Mouse (Mus musculus) T-helper 2 cell (primary cell): ENCODE results near the gene Itgb2.

Experiments used
- in situ Hi-C: fragments of 300-600 bp; cut with MboI, MseI; formaldehyde crosslinking; loops from one replicate; pipeline ENCODE4 v1.15.1; 2025; ENCODE audit warnings: high pct_unique_total_duplicates

Gene Itgb2

DNA sequence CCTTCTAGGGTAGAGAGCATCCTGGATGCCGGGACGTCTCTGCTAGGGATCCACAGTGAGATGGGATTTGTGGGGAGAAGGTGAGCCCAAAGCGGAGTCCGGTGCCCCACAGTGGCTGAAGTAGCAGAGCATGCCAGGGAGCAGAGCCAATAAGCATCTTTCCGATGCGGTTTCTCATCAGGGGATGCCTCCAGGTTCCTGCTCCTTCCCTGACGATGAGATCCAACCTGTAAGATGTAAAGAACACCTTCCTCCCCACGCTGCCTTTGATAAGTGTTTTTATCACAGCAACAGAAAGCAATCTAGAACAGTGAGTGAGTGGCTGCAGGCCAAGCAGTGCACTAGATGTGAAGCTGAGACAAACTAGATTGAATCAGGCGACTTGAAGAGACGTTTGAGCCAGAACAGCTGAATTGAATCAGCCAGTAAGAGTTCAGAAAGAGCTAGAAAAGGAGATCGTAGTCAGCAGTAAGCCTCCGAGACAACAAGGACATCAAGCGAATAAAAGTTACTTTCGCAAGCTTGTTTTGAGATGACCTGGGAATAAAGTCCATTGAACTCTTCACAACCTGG lies 13.6 kb upstream of the Itgb2 start:
- in situ Hi-C loops: loop anchor here (5.0 kb wide), 2 partner anchors 46 to 116 kb away; no protein-coding TSS in a partner anchor

DNA sequence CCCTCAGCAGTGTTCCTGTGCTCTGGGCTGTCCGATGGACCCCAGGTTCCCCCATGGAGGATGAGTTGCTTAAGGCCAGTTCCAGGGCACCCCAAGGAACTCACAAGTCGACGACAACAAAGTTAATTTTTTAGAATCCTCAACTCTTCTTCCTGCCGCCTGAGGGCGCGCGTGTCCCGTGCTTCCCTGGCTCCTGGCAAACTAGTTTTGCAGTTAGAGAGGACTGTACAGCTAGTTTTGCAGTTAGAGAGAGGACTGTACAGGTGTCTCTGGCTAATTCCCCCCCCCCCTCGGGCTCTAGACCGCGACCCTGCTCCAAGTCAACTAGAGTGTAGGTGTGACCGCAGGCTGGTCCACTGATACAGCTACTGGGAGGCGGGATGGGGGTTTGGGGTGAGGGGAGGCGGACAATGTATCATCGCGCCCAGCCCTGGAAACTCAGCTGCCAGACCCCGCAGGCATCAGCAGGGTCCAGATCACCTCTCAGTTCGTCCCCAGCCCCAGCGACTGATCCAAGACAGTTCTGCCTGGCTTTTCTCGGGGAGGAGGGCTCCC lies 12.9 kb upstream of the Itgb2 start:
- in situ Hi-C loops: loop anchor here (5.0 kb wide), 2 partner anchors 45 to 115 kb away; no protein-coding TSS in a partner anchor

DNA sequence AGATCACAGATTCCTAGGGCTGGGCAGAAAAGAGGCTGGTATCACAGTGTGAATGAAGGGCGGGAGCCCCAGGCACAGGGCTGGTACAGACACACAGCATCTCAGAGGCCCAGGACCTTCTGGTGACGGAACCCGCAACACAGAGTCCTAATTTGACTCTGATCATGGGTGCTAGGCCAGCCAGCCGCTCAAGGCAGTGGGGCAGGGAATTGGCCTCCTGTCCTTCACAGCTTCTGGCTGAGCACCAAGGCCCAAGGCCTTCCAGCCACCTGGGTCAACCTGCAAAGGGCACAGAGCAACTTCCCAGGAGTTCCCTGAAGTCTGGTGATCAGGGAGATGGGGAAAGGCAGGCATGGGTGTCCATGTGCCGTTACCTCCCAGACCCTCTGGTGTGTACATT lies 12.3 kb upstream of the Itgb2 start:
- in situ Hi-C loops: loop anchor here (5.0 kb wide), 2 partner anchors 44 to 114 kb away; no protein-coding TSS in a partner anchor

DNA sequence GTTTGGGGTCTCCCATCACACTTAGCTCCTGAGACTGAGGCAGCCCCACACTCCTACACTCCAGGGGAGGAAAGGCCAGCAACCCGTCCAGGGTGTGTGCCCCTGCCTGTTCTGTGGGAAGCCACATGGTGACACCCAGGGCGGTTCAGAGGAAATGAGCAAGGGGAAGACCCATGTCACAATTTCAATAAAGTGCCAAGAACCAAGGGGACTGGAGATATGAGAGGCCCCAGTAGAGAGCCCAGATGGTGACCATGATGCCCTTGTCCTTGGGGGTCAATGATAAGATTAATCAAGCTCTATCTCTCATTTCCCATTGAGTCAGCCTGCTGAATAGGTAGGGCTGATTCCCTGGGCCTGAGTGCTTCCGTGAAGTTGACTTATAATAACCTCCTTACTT lies 10.9 kb upstream of the Itgb2 start:
- in situ Hi-C loops: loop anchor here (5.0 kb wide), 2 partner anchors 43 to 113 kb away; no protein-coding TSS in a partner anchor

DNA sequence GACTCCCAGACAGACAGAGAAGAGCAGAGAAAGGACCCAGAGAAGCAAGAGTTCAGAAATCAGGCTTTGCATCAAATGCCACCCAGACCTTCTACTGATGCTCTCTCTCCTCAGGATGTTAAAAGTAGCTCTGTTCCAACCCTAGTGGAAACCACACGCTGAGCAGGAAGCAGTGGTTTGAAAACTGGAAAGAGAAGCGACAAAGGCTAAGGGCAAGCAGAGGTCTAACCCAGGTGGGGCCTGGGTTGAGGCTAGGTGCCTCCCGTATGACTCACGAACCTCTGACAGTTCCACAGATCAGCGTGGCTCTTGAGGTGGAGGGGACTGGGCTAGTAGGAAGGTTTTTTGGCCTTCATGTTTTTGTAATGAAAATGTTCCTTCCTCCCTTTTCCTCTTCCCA lies 9.6 kb upstream of the Itgb2 start:
- in situ Hi-C loops: loop anchor here (10.0 kb wide), 1 partner anchor 654 kb away; no protein-coding TSS in a partner anchor

DNA sequence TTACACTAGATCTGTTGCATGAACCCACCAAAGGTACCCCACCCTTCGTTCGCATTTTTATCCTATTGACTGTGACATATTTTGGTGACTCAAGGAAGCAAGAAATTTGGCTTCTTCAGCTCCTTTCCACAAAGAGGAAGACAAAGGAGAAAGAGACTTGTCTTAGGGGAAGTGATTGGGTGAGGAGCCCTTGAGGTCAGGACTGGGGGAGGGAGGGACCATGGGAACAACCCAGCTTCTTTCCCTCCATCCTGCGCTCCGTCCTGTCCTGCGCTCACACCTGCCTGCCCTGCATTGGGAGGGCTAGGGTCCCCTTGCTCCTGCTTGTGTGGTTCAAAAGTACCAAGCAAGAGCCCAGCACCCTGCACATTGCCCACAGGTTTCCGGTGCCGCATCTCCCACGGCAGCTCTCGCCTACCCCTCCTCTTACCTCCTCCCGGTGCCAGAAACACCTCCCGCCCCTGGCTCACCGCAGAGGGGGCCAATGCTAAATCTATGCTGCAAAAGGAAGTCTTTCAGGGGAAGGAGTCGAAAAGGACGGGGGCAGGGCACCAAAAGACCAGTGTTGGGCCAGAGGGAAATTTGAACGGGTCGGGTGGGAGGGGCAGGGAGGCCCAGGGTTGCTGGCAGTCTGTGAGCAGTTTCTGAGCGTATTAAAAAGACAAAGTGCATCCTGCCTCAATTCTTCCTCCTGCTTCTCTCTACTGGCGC lies 7.9 kb upstream of the Itgb2 start:
- in situ Hi-C loops: loop anchor here (10.0 kb wide), 1 partner anchor 653 kb away; no protein-coding TSS in a partner anchor

DNA sequence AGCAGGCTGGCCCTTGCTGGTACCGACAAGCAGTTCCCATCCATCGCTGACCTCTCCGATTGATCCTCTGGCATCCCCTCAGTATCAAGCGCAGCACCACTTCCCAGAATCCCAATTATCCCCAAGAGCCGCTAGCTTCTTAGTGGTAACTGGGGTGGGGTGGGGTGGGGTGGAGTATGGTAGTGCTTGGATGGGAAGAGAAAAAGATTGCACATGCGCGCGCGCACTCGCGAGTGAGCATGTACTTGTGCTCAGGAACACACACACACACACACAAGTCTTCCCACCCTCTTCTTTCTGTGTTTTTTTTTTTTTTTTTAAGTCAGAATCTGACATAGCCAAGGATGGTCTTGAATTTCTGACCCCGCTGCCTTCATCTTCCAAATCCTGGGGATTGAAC lies 7.3 kb upstream of the Itgb2 start:
- in situ Hi-C loops: loop anchor here (10.0 kb wide), 1 partner anchor 652 kb away; no protein-coding TSS in a partner anchor

DNA sequence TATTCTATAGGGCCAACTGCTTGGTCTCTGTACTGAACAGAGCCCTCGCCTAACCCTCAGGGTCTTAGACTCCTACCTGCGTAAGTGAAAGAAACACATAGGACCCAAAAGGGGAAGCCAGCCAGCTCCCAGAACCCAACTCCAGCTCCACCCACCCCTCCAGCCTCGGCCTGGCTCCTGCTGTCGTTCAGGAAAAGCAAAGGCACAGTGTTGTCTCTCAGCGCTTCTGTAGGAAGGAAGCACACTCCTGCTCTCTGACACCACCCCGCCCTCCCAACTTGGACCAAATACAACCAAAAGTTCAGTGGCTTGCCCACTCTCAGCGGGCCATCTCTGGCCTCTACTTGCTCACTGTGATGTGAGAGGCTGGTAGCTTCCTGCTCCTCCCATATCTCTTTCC lies 6.7 kb upstream of the Itgb2 start:
- in situ Hi-C loops: loop anchor here (10.0 kb wide), 1 partner anchor 651 kb away; no protein-coding TSS in a partner anchor

DNA sequence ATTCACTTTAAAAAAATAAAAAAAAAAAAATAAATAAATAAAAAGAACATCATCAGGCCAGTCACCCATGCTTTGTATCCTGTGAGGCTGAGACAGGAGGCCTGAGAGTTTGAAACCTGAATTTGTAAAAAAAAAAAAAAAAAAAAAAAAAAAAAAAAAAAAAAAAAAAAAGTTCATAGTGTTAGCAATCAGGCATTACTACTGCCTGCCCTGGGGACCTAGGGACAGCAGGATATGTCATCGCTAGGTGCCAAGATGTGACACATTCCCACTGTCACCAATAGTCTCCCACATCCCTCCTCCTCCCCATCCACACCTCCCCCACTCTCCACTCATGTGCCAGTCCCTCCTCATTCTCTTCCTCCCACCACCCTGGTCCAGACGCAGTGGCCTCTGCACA lies 3.6 kb upstream of the Itgb2 start:
- in situ Hi-C loops: loop anchor here (10.0 kb wide), 1 partner anchor 648 kb away; no protein-coding TSS in a partner anchor

DNA sequence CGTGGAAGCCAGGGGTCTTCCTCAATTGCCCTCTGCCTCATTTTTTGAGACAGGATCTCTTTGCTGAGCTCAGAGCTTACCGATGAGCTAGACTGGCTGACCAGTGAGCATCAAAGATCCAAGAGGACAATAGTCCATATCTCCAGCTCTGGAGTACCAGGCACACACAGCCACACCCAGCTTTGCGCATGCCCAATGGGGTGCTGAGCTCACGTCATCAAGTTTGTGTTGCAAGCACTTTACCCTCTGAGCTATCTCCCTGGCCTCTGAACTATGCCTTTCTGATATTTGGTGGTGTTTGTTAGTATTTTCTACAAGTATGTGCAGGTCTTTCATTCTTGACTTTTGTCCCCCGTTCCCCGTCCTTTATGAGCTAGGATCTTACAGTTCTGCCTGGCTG lies 1.4 kb upstream of the Itgb2 start:
- in situ Hi-C loops: loop anchor here (10.0 kb wide), 1 partner anchor 646 kb away; no protein-coding TSS in a partner anchor

DNA sequence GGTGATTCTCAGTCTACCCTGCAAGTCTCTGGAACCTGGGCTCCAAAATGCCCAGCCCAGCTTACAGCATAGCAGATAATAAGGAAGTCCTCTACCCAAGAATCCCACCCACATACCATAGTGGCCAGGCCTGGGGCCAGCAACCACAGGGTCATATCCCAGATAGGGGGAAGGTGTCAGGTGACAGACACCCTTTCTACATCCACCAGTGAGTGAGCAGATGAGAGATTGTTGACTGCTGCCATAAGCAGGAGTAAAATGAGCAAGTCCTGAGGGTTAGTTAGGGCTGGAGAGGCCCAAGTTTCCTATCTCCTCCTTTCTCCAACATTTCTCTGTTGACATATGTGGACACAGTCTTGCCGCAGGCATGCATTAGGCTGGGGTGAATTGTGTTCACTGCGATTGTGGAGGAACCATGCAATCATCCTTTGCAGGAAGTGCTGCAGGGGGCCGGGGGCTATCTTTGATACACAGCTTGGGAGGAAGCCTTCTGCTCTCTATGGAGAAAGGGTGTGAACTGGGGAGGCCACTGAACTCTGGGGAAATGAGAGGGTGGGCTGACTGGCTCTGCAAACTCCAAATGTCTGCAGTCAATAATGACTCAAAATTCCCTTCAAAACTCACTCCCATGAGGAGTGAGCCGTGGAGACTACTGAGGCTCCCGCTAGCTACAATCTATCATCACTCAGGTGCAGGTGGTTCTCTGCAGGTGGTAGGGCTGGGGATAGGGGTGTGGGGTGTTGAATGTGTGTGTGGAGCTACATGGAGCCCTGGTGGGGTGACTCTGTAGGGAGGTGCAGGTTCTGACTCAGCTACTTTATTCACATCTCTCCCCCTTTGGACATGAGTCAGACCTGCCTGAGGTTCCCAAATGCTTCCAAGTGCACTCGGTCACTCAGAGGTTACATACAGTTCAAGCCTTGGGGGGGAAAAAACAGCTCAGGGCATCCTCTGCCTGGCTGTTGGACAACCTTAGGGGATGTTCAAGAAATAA lies 1.3 kb downstream of the Itgb2 start:
- in situ Hi-C loops: no loop called here

DNA sequence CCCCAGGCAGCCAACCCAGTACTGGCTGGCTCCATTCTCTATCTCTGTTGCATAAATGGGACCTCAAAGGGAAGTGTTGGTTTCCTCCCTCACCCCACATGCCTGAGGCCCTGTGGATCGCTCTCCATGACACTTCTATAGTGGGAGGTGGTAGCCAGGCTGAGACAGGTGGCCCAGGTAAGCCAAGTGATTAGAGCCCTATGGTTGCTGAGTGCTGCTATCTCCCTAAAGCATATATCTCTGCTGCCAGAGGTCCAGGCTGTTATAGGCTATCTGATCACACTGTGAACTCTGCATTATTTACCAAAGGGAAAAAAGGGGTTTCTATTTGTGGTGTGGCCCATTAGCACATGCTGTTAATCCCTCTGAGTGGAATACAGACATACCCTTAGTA lies 2.0 kb downstream of the Itgb2 start:
- in situ Hi-C loops: no loop called here

DNA sequence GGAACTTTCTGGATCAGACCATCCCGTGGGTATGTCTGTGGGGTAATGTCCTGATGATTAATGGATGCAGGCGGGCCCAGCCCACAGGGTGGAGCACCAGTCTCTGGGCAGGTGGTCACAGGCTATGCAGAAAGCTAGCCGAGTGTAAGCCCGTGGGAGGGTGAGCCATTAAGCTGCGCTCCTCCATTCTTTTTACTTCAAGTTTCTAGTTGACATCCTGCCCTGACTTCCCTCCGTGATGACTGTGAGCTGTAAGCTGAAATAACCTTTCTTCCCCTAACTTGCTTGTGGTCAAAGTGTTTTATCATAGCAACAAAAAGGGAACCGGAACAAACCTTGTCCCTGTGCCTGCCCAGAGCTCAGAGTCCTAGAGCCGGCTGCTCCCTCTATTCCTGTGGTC lies 6.7 kb downstream of the Itgb2 start:
- in situ Hi-C loops: no loop called here

DNA sequence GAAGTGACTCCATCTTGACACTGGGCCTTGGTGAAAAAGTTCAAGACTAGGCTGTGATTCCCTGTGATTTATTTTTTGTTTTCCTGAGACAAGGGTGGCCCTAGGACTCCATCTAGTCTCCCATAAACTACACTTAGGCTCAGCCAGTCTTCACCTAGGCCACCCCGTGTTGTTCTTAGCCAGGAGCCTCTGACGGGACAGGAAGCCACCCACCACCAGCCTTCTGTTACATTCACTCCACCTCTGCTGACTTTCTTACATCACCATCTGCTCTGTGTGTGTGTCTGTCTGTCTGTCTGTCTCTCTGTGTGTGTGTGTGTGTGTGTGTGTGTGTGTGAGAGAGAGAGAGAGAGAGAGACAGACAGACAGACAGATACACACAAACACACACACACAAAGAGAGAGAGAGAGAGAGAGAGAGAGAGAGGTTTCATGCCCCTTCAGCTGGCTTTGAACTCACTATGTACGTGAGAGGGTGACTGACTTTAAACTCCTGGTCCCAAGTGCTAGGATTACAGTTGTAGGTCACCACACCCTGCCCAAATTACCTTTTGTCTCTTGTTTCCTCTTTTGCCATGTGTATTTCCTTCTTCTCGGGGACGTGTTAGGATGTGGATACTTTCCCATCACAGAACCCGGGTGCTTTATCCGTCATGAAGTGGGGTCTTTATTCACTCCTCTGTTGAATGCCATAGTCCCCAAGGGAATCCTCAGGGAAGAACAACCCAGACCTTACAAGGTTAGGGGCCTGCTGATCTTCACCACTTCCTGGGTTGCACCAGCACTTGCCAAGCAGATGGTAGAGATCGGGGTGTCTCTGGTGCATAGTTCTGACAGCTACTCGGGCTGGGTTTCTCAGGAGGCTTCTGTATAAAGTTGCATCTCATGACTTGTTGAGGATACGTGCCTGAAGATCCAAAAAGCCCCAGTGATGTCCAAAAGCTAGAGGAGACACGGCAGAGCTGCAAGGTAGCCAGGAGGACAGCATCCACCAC lies 7.5 kb downstream of the Itgb2 start:
- in situ Hi-C loops: no loop called here

DNA sequence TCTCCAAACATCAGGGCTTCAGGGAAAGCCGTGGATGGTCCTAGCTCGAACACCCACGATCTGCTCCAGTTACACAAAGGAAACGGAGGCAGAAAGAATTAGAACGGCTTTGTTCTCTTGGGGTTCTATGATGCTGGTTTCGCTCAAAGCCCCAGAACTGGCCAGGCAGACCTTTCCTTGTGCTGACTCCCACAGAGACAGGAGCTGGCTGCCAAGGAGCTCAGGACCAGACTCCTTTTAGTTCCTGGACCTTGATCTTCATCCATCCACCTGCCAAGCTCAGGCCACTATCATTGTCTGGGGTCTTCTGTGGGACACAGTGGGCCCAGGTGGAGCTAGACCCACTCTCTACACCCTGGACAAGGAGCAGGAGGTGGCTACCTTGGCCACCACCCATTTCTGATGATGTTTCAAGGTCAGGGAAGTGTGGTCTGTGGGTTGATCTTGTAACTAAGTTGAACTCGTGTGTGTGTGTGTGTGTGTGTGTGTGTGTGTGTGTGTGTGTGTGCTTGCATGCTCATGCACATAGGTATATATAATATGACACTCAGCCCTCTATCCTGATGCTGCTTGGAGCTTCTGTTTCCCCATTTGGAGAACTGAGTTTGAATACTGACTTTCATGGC lies 9.4 kb downstream of the Itgb2 start:
- in situ Hi-C loops: no loop called here

DNA sequence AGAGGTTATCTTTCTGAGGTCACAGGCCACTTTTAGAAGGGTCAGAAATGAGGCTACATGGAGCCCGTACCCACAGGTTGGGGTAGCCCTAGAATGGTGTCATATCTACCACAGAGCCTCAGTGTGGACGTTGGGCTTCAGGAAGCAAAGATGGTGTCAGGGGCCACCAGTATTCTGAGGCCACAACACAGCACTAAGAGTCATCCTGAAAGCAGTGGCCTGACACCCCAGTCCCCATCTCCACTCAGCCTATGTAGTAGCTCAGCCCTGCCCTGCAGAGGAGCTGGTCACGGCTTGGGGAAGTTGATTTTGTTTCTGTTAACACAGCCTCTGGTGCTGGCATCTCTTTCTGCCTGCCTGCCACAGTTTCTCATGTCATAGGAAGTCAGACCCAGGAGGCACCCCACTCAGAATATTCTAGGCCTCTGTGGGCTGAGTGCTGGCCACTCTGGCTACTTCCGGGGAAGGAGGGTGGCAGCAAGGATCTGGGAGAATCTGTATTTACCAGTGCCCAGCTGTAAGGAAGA lies 10.6 kb downstream of the Itgb2 start:
- in situ Hi-C loops: no loop called here

DNA sequence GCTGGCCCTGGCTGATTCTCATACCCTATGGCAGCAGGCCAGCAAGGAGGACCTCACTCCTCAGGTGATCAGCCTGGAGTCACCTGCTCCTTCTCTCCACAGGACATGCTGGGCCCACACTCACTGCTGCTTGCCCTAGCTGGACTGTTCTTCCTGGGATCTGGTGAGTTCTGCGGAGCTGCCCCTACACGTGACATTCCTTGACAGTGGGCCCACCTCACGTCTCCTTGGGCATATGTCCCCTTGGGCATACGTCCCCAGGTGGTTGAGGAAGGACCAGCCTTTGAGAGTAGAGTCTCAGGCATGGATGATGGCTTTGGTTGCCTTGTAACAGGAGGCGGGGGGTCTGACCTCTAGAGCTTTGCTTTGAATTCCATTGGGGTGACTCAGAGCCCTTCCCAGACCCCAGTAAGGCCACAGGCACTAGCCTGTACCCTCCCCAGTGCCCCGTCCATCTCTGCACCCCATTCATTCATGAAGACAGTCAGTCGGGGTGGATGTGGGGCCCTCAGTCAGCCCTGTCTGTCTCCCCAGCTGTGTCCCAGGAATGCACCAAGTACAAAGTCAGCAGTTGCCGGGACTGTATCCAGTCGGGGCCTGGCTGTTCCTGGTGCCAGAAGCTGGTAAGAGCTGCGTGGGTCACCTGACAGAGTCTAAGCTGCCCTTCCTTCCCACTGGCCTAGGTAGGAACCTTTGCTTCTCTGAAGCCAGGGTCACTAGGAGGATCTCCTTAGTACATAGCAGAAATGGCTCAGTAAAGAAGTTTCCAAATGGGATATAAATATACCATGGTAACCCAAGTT lies 12.0 kb downstream of the Itgb2 start:
- in situ Hi-C loops: no loop called here

DNA sequence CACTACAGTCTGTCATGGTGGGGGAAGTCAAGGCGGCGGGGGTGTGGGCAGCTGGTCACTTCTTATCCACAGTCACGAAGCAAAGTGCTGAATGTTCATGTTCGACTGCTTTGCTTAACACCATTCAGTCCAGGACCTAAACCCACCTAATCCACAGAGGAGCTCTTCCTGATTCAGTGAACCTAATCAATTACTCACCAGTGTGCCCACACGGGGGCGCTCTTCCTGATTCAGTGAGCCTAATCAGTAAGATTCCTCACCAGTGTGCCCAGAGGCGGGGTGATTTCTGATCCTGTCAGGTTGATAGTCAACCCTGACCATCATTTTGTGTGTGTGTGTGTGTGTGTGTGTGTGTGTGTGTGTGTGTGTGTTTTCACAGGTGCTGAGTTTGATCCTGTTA lies 13.2 kb downstream of the Itgb2 start:
- in situ Hi-C loops: no loop called here

DNA sequence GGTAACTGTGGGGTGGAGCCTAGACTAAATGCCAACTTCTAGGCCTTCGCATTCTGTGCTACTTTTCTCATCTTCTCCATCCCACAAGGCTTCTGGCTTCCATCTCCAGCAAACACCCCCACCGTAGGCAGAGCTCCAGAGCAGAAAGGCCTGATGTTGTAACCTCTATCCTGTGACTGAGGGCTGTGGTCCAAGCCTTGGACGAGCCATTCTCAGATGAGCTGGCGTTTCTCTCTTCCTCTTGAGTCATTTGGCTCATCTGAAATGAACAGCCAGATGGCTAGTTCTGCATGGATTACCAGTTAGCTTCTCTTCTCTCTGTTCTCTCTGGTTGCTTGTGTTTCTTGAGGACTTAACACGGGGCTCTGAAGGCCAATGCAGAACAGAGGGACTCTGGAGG lies 14.9 kb downstream of the Itgb2 start:
- in situ Hi-C loops: no loop called here
